In genomic region chr1:132139416-132139864, GRCm38 (mm10) we compare ENCODE assay signal across 8 mouse cellular contexts. TPM values are rescaled to one million over a fixed set of nuclear protein-coding genes. Genes with fewer than 3 reads are reported as not detected.
A peak's percentile ranks its signal among the peaks of the same experiment; 100 is the strongest.
DNase-seq lines count a peak whose midpoint lies in the region; ATAC-seq and TF ChIP-seq lines count a peak whose summit lies in the region.

Gene Cdk18 (minus strand): TSS chr1:132139684.

- H3K9ac ChIP-seq in heart, embryonic 11.5 days (ENCODE audit: low read depth, low read length) = peak within 1 kb of the TSS; percentile 79
- H3K9ac ChIP-seq in kidney, embryonic 15.5 days = peak within 1 kb of the TSS; percentile 56
- H3K9ac ChIP-seq in liver, embryonic 12.5 days = peak within 1 kb of the TSS; percentile 59

- peaks cover 19% of the 10 kb centered on the region for H3K4me1 ChIP-seq in heart, embryonic 11.5 days (ENCODE audit: control insufficient read depth, insufficient read depth, low read length)
- peaks cover 42% of the 10 kb centered on the region for H3K4me1 ChIP-seq in kidney, embryonic 15.5 days
- H3K4me1 ChIP-seq in liver, embryonic 12.5 days = peaks cover 33% of the 10 kb centered on the region

- peak within 1 kb of the TSS; percentile 71 for H3K4me3 ChIP-seq in heart, embryonic 11.5 days (ENCODE audit: low read depth, low read length)
- peak within 1 kb of the TSS; percentile 61 for H3K4me3 ChIP-seq in kidney, embryonic 15.5 days (replicated peaks)
- peak within 1 kb of the TSS; percentile 61 for H3K4me3 ChIP-seq in liver, embryonic 12.5 days
- peak within 1 kb of the TSS; percentile 99 for H3K4me3 ChIP-seq in myocyte

- peaks cover 51% of the 10 kb centered on the region for H3K79me2 ChIP-seq in myocyte (ENCODE audit: control insufficient read depth, insufficient read depth)

- H3ac ChIP-seq in myocyte (ENCODE audit: control insufficient read depth, insufficient read length) = peak within 1 kb of the TSS; percentile 24

- peak; percentile 91 for DNase-seq in 3T3-L1 (ENCODE audit: low read depth, low spot score)
- peak; percentile 90 for DNase-seq in ZHBTc4 (ENCODE audit: low read depth, low spot score)
- DNase-seq in embryo, embryonic 9.5 days (ENCODE audit: extremely low spot score) = peak; percentile 80
- no peak for DNase-seq in thymus, postnatal 14 days

- peak within 1 kb of the TSS; percentile 98 for H3K4me2 ChIP-seq in heart, embryonic 11.5 days
- H3K4me2 ChIP-seq in kidney, embryonic 15.5 days = peak within 1 kb of the TSS; percentile 88
- peak within 1 kb of the TSS; percentile 81 for H3K4me2 ChIP-seq in liver, embryonic 12.5 days
- H3K4me2 ChIP-seq in myocyte (ENCODE audit: low read depth) = peak within 1 kb of the TSS; percentile 79

- no peaks in the 10 kb centered on the region for H3K36me3 ChIP-seq in heart, embryonic 11.5 days (ENCODE audit: control insufficient read depth, insufficient read depth, low read length)
- H3K36me3 ChIP-seq in kidney, embryonic 15.5 days = no peaks in the 10 kb centered on the region
- H3K36me3 ChIP-seq in liver, embryonic 12.5 days = no peaks in the 10 kb centered on the region
- H3K36me3 ChIP-seq in myocyte (ENCODE audit: control insufficient read depth, insufficient read depth) = no peaks in the 10 kb centered on the region

- no peak within 1 kb of the TSS for H3K27ac ChIP-seq in heart, embryonic 11.5 days (ENCODE audit: low read depth, low read length)
- peak within 1 kb of the TSS; percentile 61 for H3K27ac ChIP-seq in kidney, embryonic 15.5 days
- no peak within 1 kb of the TSS; the same call in 1 of the 2 replicates for H3K27ac ChIP-seq in liver, embryonic 12.5 days

- no peaks in the 10 kb centered on the region for H3K27me3 ChIP-seq in heart, embryonic 11.5 days (ENCODE audit: control insufficient read depth, insufficient read depth, low read length)
- H3K27me3 ChIP-seq in kidney, embryonic 15.5 days = peaks cover 16% of the 10 kb centered on the region; the same call in 1 of the 2 replicates
- H3K27me3 ChIP-seq in liver, embryonic 12.5 days (replicated peaks) = peaks cover 53% of the 10 kb centered on the region
- H3K27me3 ChIP-seq in myocyte (ENCODE audit: control insufficient read depth, insufficient read depth, insufficient read length) = no peaks in the 10 kb centered on the region

- peak; percentile 30 for TF ChIP-seq POLR2A in myocyte (IDR thresholded peaks at IDR 0.05; ENCODE audit: insufficient read length, low read depth)

- H3K9me3 ChIP-seq in heart, embryonic 11.5 days (replicated peaks; ENCODE audit: control insufficient read depth, low read length) = no peaks in the 10 kb centered on the region
- no peaks in the 10 kb centered on the region for H3K9me3 ChIP-seq in kidney, embryonic 15.5 days (replicated peaks)
- H3K9me3 ChIP-seq in liver, embryonic 12.5 days (replicated peaks) = no peaks in the 10 kb centered on the region

- 1% methylated on average over 30 of the region's 30 CpGs for WGBS in heart, embryonic 11.5 days (ENCODE audit: insufficient replicate concordance)
- under 1% methylated on average over 30 of the region's 30 CpGs for WGBS in kidney, embryonic 15.5 days
- WGBS in liver, embryonic 12.5 days (ENCODE audit: insufficient replicate concordance) = under 1% methylated on average over 30 of the region's 30 CpGs

- ATAC-seq in heart, embryonic 11.5 days (replicated peaks; ENCODE audit: insufficient number of reproducible peaks, low FRiP score, low TSS enrichment) = peak; percentile 56; the same call in 1 of the 2 replicates
- peak; percentile 89 for ATAC-seq in kidney, embryonic 15.5 days (replicated peaks; ENCODE audit: low FRiP score)
- ATAC-seq in liver, embryonic 12.5 days = peak; percentile 53

TF ChIP-seq in myocyte, 11 proteins besides CTCF, POLR2A, EP300 and RAD21:
- peak; percentile 8 for TF ChIP-seq SRF (IDR thresholded peaks at IDR 0.05; ENCODE audit: control insufficient read depth, insufficient read length, low read depth)
- no peak for TF ChIP-seq TCF12 (IDR thresholded peaks at IDR 0.05; ENCODE audit: insufficient read depth, poor library complexity, severe bottlenecking)

RNA-seq across cellular contexts. Expression of gene Cdk18, which starts in this region (rescaled TPM):
- 4.2 and 4.4 TPM in 2 replicates for polyA plus RNA-seq in heart, embryonic 11.5 days (2014; fragmentation: Nextera tagmentation; extraction: Ambion mirVana)
- 7.6 and 8.1 TPM in 2 replicates for polyA plus RNA-seq in kidney, embryonic 15.5 days (2015; fragmentation: Nextera tagmentation; extraction: Ambion mirVana)
- polyA plus RNA-seq in liver, embryonic 12.5 days (2016; fragmentation: Nextera tagmentation; extraction: Ambion mirVana) = 2.7 and 3.1 TPM in 2 replicates
- polyA plus RNA-seq in myocyte (2012; fragmentation: generic; extraction: Trizol) = 33.9 TPM
